ENCODE assay signal across 8 mouse cellular contexts in genomic region chr12:86212693-86213470, GRCm38 (mm10). TPM values are rescaled to one million over a fixed set of nuclear protein-coding genes. Genes with fewer than 3 reads are reported as not detected.
DNase-seq lines count a peak whose midpoint lies in the region; ATAC-seq lines count a peak whose summit lies in the region.

No protein-coding gene starts in this region.

- H3K27ac ChIP-seq in hindbrain, embryonic 11.5 days (ENCODE audit: low read depth, low read length) = no peak overlapping the region
- H3K27ac ChIP-seq in hindbrain, embryonic 16.5 days (ENCODE audit: low read depth, low read length) = no peak overlapping the region
- no peak overlapping the region for H3K27ac ChIP-seq in midbrain, embryonic 14.5 days (replicated peaks; ENCODE audit: low read depth, low read length)

- no peaks in the 10 kb centered on the region for H3K36me3 ChIP-seq in hindbrain, embryonic 11.5 days (ENCODE audit: control insufficient read depth, insufficient read depth, low read length)
- H3K36me3 ChIP-seq in hindbrain, embryonic 16.5 days (ENCODE audit: control insufficient read depth, insufficient read depth, low read length) = no peaks in the 10 kb centered on the region
- no peaks in the 10 kb centered on the region for H3K36me3 ChIP-seq in midbrain, embryonic 14.5 days (ENCODE audit: control insufficient read depth, insufficient read depth, low read length)

- H3K4me1 ChIP-seq in hindbrain, embryonic 11.5 days (replicated peaks; ENCODE audit: control insufficient read depth, insufficient read depth, low read length) = peaks cover 2% of the 10 kb centered on the region
- peaks cover 13% of the 10 kb centered on the region for H3K4me1 ChIP-seq in hindbrain, embryonic 16.5 days (ENCODE audit: control insufficient read depth, insufficient read depth, low read depth, low read length)
- H3K4me1 ChIP-seq in midbrain, embryonic 14.5 days (ENCODE audit: control insufficient read depth, insufficient read depth, low read length) = peaks cover 38% of the 10 kb centered on the region

- WGBS in hindbrain, embryonic 11.5 days = 44% methylated on average over 15 of the region's 15 CpGs
- WGBS in hindbrain, embryonic 16.5 days = 34% methylated on average over 15 of the region's 15 CpGs
- 18% methylated on average over 15 of the region's 15 CpGs for WGBS in midbrain, embryonic 14.5 days

- no peak overlapping the region for H3K9ac ChIP-seq in hindbrain, embryonic 11.5 days (ENCODE audit: low read depth, low read length)
- no peak overlapping the region for H3K9ac ChIP-seq in hindbrain, embryonic 16.5 days (ENCODE audit: low read depth, low read length)
- no peak overlapping the region for H3K9ac ChIP-seq in midbrain, embryonic 14.5 days (replicated peaks; ENCODE audit: low read length)

- H3K27me3 ChIP-seq in hindbrain, embryonic 11.5 days (ENCODE audit: control insufficient read depth, insufficient read depth, low read length) = peaks cover 42% of the 10 kb centered on the region
- peaks cover 12% of the 10 kb centered on the region for H3K27me3 ChIP-seq in hindbrain, embryonic 16.5 days (replicated peaks; ENCODE audit: control insufficient read depth, insufficient read depth, low read length)
- H3K27me3 ChIP-seq in midbrain, embryonic 14.5 days (ENCODE audit: control insufficient read depth, insufficient read depth, low read length) = peaks cover 11% of the 10 kb centered on the region

- DNase-seq in hindbrain, embryonic 11.5 days (ENCODE audit: low spot score) = peak; percentile 75
- peak; percentile 68 for DNase-seq in ES-CJ7 (ENCODE audit: low read depth, low spot score)
- DNase-seq in c-Kit-positive CD71-negative TER-119-negative erythroid progenitor cells, embryonic 14.5 days (ENCODE audit: low read depth) = peak; percentile 56
- DNase-seq in kidney, postnatal 10 days = peak; percentile 87
- DNase-seq in midbrain, embryonic 14.5 days = peak; percentile 68
- no peak for DNase-seq in left cerebral cortex, adult 9 months (ENCODE audit: low spot score in 2 of 2)

- H3K4me3 ChIP-seq in hindbrain, embryonic 11.5 days (ENCODE audit: low read depth, low read length) = no peak overlapping the region
- H3K4me3 ChIP-seq in hindbrain, embryonic 16.5 days (ENCODE audit: low read length) = no peak overlapping the region
- no peak overlapping the region for H3K4me3 ChIP-seq in midbrain, embryonic 14.5 days (replicated peaks; ENCODE audit: low read depth, low read length)

- H3K4me2 ChIP-seq in hindbrain, embryonic 11.5 days (replicated peaks; ENCODE audit: low read depth, low read length) = no peak overlapping the region
- H3K4me2 ChIP-seq in hindbrain, embryonic 16.5 days (ENCODE audit: low read length) = no peak overlapping the region
- no peak overlapping the region for H3K4me2 ChIP-seq in midbrain, embryonic 14.5 days (ENCODE audit: low read length)

- H3K9me3 ChIP-seq in hindbrain, embryonic 11.5 days (ENCODE audit: control insufficient read depth, low read length) = no peaks in the 10 kb centered on the region
- no peaks in the 10 kb centered on the region for H3K9me3 ChIP-seq in hindbrain, embryonic 16.5 days (ENCODE audit: control insufficient read depth, low read length)
- H3K9me3 ChIP-seq in midbrain, embryonic 14.5 days (ENCODE audit: control insufficient read depth, low read length) = no peaks in the 10 kb centered on the region

- no peak for ATAC-seq in hindbrain, embryonic 11.5 days (ENCODE audit: low FRiP score)
- ATAC-seq in hindbrain, embryonic 16.5 days = no peak
- ATAC-seq in midbrain, embryonic 14.5 days (ENCODE audit: low FRiP score, low TSS enrichment) = no peak
- ATAC-seq in erythroblast, adult 5-6 weeks (replicated peaks; ENCODE audit: low FRiP score, poor library complexity, severe bottlenecking) = no peak

RNA-seq across cellular contexts. Expression of gene Gpatch2l, which starts 28.8 kb away (rescaled TPM):
- 17.4 and 18.8 TPM in 2 replicates for polyA plus RNA-seq in hindbrain, embryonic 11.5 days (2014; fragmentation: Nextera tagmentation; extraction: Ambion mirVana)
- polyA plus RNA-seq in hindbrain, embryonic 16.5 days (2015; fragmentation: Nextera tagmentation; extraction: Ambion mirVana) = 24.4 and 30.5 TPM in 2 replicates
- 23.1 and 31.2 TPM in 2 replicates for polyA plus RNA-seq in midbrain, embryonic 14.5 days (2014; fragmentation: Nextera tagmentation; extraction: Ambion mirVana)
- 13.4 and 17.1 TPM in 2 replicates for total RNA-seq in erythroblast, adult 5-6 weeks (2015; ENCODE audit: low replicate concordance)
- 15.9 and 16.8 TPM in 2 replicates for total RNA-seq in erythroblast, adult 5-6 weeks (2017; ENCODE audit: low replicate concordance)

Comparison
In these comparisons a context has a peak if more than half of its experiments do, and no peak if none do; other contexts are left out.
1. DNase-seq: peak in hindbrain, embryonic 11.5 days (single experiment), ES-CJ7 (single experiment), c-Kit-positive CD71-negative TER-119-negative erythroid progenitor cells, embryonic 14.5 days (single experiment), kidney, postnatal 10 days (single experiment) and midbrain, embryonic 14.5 days (single experiment); none in left cerebral cortex, adult 9 months (0 of 2).